Mouse (Mus musculus) CD4-positive, CD25-positive, alpha-beta regulatory T cell (primary cell): ENCODE results near the gene Clk3. TPM values are rescaled to one million over a fixed set of nuclear protein-coding genes. Genes with fewer than 3 reads are reported as not detected.

ENCODE experiments used
- polyA plus RNA-seq: library from polyadenylated mRNA; unstranded; fragments of 100-300 nt; shearing (Covaris generic); gene quantifications from one replicate; pipeline ENCODE4 v1.2.1, GENCODE M21; 2017

Clk3 gene
- polyA plus RNA-seq, result 163 TPM

DNA sequence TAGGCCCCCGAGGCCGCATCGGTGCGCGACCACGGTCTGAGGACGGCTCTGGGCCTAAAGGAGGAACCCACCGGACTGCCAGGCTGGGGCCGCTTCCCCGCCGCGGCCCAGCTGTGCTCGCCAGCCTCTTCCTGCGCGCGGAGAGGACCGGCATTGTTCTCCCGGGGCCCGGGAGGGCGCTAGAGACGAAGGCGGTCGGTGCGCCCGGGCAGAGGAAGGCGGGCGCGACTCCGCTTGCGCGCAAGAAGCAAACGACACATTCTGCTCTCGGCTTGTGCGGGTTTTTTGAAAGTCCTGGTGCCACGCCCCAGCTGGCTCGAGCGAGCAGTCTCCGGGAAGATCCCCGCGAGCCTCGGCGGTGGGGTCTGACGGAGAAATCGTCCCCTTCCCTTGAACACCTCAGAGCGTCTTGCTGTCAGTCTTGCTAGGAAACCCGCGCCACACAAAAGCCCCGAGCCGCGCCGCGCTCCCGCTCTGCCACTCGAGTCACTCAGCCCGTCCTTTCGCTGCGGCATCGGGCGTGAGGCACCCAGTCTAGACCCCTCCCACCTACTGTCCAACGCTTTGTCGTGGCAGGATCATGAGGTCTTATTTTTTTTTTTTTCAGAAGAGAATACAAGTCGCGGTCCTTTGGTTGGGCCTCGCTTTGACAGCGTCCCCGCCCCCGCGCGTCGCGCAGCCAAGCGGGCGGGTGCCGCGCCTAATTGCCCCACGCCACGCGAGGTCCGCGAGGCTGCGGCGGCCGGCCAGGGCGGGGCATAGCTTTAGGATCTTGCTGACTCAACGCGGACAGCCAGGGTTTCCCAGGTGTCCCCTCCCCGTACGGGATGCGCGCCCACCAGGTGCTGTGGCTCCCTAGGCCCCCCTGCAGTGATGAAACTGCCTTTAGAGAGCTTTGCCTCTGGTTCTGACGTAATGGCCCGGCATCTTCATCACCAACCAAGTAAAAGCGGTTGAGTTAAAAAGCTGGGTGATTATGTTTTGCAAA, at the start of gene Clk3:
TSS of gene Clk3 (minus strand) at position 497 of the 988 bp plus-strand sequence.

DNA sequence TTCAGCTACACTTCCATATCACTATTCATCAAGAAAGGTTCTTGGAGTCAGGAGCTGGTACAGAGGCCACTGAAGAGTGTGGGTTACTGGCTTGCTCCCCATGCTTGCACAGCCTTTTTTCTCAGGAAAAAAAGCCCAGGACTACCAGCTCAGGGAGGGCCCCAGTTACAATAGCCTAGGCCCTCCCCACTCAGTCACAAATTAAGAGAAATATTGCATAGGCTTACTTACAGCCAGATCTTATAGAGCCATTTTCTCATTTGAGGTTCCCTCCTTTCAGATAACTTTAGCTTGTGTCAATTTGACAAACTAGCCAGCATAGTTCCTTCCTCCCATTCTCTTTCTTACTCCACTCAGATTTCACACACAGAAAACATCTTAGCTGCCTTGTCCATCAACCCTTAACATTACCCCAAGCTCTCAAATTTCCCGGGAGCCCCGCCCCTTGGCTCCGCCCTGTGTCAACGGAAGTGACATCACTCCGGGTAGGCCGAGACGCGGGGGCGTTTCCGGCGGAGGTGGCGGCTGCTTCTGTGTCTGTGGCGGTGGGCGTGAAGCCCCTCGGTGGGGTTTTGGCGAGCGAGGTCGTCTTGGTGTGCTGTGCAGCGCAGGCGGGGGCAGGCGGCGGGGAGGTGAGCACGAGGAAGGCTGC, 57.5 kb downstream of the Clk3 start, which contains the start of gene Edc3:
TSS of gene Edc3 (plus strand) at position 473 of the 652 bp plus-strand sequence.

Other genes starting within 250 kb of the Clk3 start
- 325 TPM for gene Cox5a, start 244.6 kb downstream of the Clk3 start, polyA plus RNA-seq
- gene Fam219b, start 228.3 kb downstream of the Clk3 start, polyA plus RNA-seq, result 22.4 TPM
- 15.2 TPM for gene Mpi, start 213.1 kb downstream of the Clk3 start, polyA plus RNA-seq
- 97.7 TPM for gene Scamp2, start 204.9 kb downstream of the Clk3 start, polyA plus RNA-seq
- 97.1 TPM for gene Ulk3, start 176.4 kb downstream of the Clk3 start, polyA plus RNA-seq
- not detected for gene Cplx3, start 159.6 kb downstream of the Clk3 start, polyA plus RNA-seq
- 0.19 TPM for gene Lman1l, start 145.1 kb downstream of the Clk3 start, polyA plus RNA-seq
- 187 TPM for gene Csk, start 112.2 kb downstream of the Clk3 start, polyA plus RNA-seq
- not detected for gene Cyp1a2, start 82.2 kb downstream of the Clk3 start, polyA plus RNA-seq
- 0.11 TPM for gene Cyp1a1, start 77.9 kb downstream of the Clk3 start, polyA plus RNA-seq
- 41.3 TPM for gene Edc3, start 57.3 kb downstream of the Clk3 start, polyA plus RNA-seq
- 51.5 TPM for gene Arid3b, start 70.9 kb upstream of the Clk3 start, polyA plus RNA-seq
- 104 TPM for gene Ubl7, start 145.1 kb upstream of the Clk3 start, polyA plus RNA-seq
- 0.43 TPM for gene Sema7a, start 174.3 kb upstream of the Clk3 start, polyA plus RNA-seq
- not detected for gene Cyp11a1, start 240.6 kb upstream of the Clk3 start, polyA plus RNA-seq